Mouse (Mus musculus) MEL (cell line): ENCODE measurements around the gene Ttc25. TPM values are rescaled to one million over a fixed set of nuclear protein-coding genes. Genes with fewer than 3 reads are reported as not detected.

Experiments
- DNase-seq: peaks from one replicate; pipeline ENCODE4 v3.0.0; 2011; ENCODE audit warnings: low read depth, low spot score
- H3K27ac ChIP-seq: 2 replicates; pipeline ENCODE4 v1.5.1; 2012; ENCODE audit warnings: low read depth, mild to moderate bottlenecking, control low read depth, low read length, moderate library complexity; ENCODE audit not compliant: control insufficient read depth
- H3K27me3 ChIP-seq, 2 experiments: fragments of 150-350 bp in 1 of 2; sonication (generic) in 1 of 2; 2 replicates each; pipeline ENCODE4 v1.6.1; 2012; ENCODE audit warnings: low read length in 2 of 2, mild to moderate bottlenecking in 2 of 2, improper control_type of control experiment in 1 of 2, moderate library complexity in 1 of 2; ENCODE audit not compliant: insufficient read depth in 2 of 2, control insufficient read depth in 1 of 2
- H3K36me3 ChIP-seq, 2 experiments: 2 replicates each; pipeline ENCODE4 v1.6.1; 2012 to 2014; ENCODE audit warnings: low read length in 2 of 2, improper control_type of control experiment in 1 of 2, inconsistent platforms in 1 of 2, mild to moderate bottlenecking in 1 of 2; ENCODE audit not compliant: insufficient read depth in 2 of 2, control insufficient read depth in 1 of 2
- H3K4me1 ChIP-seq, 2 experiments: fragments of 150-350 bp in 1 of 2; sonication (generic) in 1 of 2; 2 replicates each; pipeline ENCODE4 v1.6.1; 2012; ENCODE audit warnings: low read length in 2 of 2, improper control_type of control experiment in 1 of 2, mild to moderate bottlenecking in 1 of 2; ENCODE audit not compliant: insufficient read depth in 2 of 2, control insufficient read depth in 1 of 2
- H3K4me3 ChIP-seq, 2 experiments: fragments of 150-350 bp in 1 of 2; sonication (generic) in 1 of 2; 2 replicates each; pipeline ENCODE4 v1.5.1; 2012; ENCODE audit warnings: low read depth in 2 of 2, low read length in 2 of 2, mild to moderate bottlenecking in 2 of 2, moderate library complexity in 2 of 2, control low read depth in 1 of 2, improper control_type of control experiment in 1 of 2; ENCODE audit not compliant: control insufficient read depth in 1 of 2, insufficient read depth in 1 of 2
- H3K79me2 ChIP-seq: 2 replicates; pipeline ENCODE4 v1.6.1; 2012; ENCODE audit warnings: mild to moderate bottlenecking, low read length, moderate library complexity; ENCODE audit not compliant: control insufficient read depth, poor library complexity, insufficient read depth
- H3K9ac ChIP-seq: 2 replicates; pipeline ENCODE4 v1.6.1; 2012; ENCODE audit warnings: low read depth, mild to moderate bottlenecking, control low read depth, low read length, moderate library complexity; ENCODE audit not compliant: control insufficient read depth, poor library complexity, severe bottlenecking
- H3K9me3 ChIP-seq: fragments of 150-350 bp; sonication (generic); replicated peaks from 2 replicates; pipeline ENCODE4 v1.6.1; 2012; ENCODE audit warnings: mild to moderate bottlenecking, low read length, improper control_type of control experiment, moderate library complexity; ENCODE audit not compliant: insufficient read depth
- BHLHE40 ChIP-seq: IDR thresholded peaks from 2 replicates; pipeline ENCODE4 v1.6.1; 2012; ENCODE audit warnings: low read depth, mild to moderate bottlenecking, inconsistent platforms, low read length, improper control_type of control experiment, borderline replicate concordance
- CHD1 ChIP-seq: IDR thresholded peaks from 2 replicates; pipeline ENCODE4 v1.6.1; 2012; ENCODE audit warnings: low read depth, mild to moderate bottlenecking, inconsistent platforms, low read length, improper control_type of control experiment
- CHD2 ChIP-seq: IDR thresholded peaks from 2 replicates; pipeline ENCODE4 v1.6.1; 2011; ENCODE audit warnings: low read length, improper control_type of control experiment
- CTCF ChIP-seq, 3 experiments: IDR thresholded peaks in 2 of 3; conservative IDR thresholded peaks in 1 of 3; 2 replicates each; pipeline ENCODE4 v1.5.1; 2011 to 2012; ENCODE audit warnings: low read length in 3 of 3, low read depth in 2 of 3, mild to moderate bottlenecking in 2 of 3, improper control_type of control experiment in 1 of 3, inconsistent platforms in 1 of 3, mixed read lengths in 1 of 3, moderate library complexity in 1 of 3; ENCODE audit not compliant: control insufficient read depth in 1 of 3, insufficient read depth in 1 of 3, poor library complexity in 1 of 3, severe bottlenecking in 1 of 3
- ELF1 ChIP-seq: IDR thresholded peaks from 2 replicates; pipeline ENCODE4 v1.6.1; 2014; ENCODE audit warnings: low read depth, mild to moderate bottlenecking, inconsistent platforms, low read length, improper control_type of control experiment, moderate library complexity
- EP300 ChIP-seq, 2 experiments: IDR thresholded peaks; 2 replicates each; pipeline ENCODE4 v1.6.1; 2011; ENCODE audit warnings: improper control_type of control experiment in 2 of 2, low read length in 2 of 2, low read depth in 1 of 2, mild to moderate bottlenecking in 1 of 2
- ETS1 ChIP-seq: IDR thresholded peaks from 2 replicates; pipeline ENCODE4 v1.6.1; 2012; ENCODE audit warnings: low read depth, mild to moderate bottlenecking, inconsistent platforms, low read length, improper control_type of control experiment, moderate library complexity
- GABPA ChIP-seq: IDR thresholded peaks from 2 replicates; pipeline ENCODE4 v1.6.1; 2012; ENCODE audit warnings: low read depth, mild to moderate bottlenecking, inconsistent platforms, low read length, improper control_type of control experiment, moderate library complexity
- GATA1 ChIP-seq: IDR thresholded peaks from 2 replicates; pipeline ENCODE4 v1.6.1; 2011; ENCODE audit warnings: low read depth, low read length, improper control_type of control experiment
- HCFC1 ChIP-seq: IDR thresholded peaks from 2 replicates; pipeline ENCODE4 v1.6.1; 2012; ENCODE audit warnings: low read depth, mild to moderate bottlenecking, inconsistent platforms, low read length, improper control_type of control experiment, moderate library complexity
- JUND ChIP-seq: IDR thresholded peaks from 2 replicates; pipeline ENCODE4 v1.6.1; 2011; ENCODE audit warnings: low read depth, mild to moderate bottlenecking, improper control_type of control experiment, low read length
- KAT2A ChIP-seq: conservative IDR thresholded peaks from 2 replicates; pipeline ENCODE4 v1.6.1; 2012; ENCODE audit warnings: low read depth, low read length, improper control_type of control experiment, inconsistent platforms
- MAFK ChIP-seq: IDR thresholded peaks from 2 replicates; pipeline ENCODE4 v1.6.1; 2011; ENCODE audit warnings: low read depth, mild to moderate bottlenecking, low read length, improper control_type of control experiment, borderline replicate concordance
- MAX ChIP-seq: IDR thresholded peaks from 2 replicates; pipeline ENCODE4 v1.6.1; 2011; ENCODE audit warnings: low read length, improper control_type of control experiment
- MAZ ChIP-seq: IDR thresholded peaks from 2 replicates; pipeline ENCODE4 v1.6.1; 2012; ENCODE audit warnings: low read depth, mild to moderate bottlenecking, inconsistent platforms, low read length, improper control_type of control experiment
- MEF2A ChIP-seq: IDR thresholded peaks from 2 replicates; pipeline ENCODE4 v1.6.1; 2014; ENCODE audit warnings: low read depth, mild to moderate bottlenecking, inconsistent platforms, low read length, improper control_type of control experiment; ENCODE audit not compliant: poor library complexity, insufficient replicate concordance, severe bottlenecking; ENCODE audit errors: extremely low read depth
- MXI1 ChIP-seq: IDR thresholded peaks from 2 replicates; pipeline ENCODE4 v1.6.1; 2011; ENCODE audit warnings: mild to moderate bottlenecking, low read depth, low read length, improper control_type of control experiment
- MYB ChIP-seq: IDR thresholded peaks from 2 replicates; pipeline ENCODE4 v1.6.1; 2011; ENCODE audit warnings: mild to moderate bottlenecking, low read depth, low read length, improper control_type of control experiment
- MYC ChIP-seq: IDR thresholded peaks from 2 replicates; pipeline ENCODE4 v1.6.1; 2011; ENCODE audit warnings: low read depth, mild to moderate bottlenecking, low read length, improper control_type of control experiment, moderate library complexity
- NELFE ChIP-seq: IDR thresholded peaks from 2 replicates; pipeline ENCODE4 v1.6.1; 2011; ENCODE audit warnings: low read depth, low read length, improper control_type of control experiment
- NRF1 ChIP-seq: IDR thresholded peaks from 2 replicates; pipeline ENCODE4 v1.6.1; 2014; ENCODE audit warnings: low read depth, mild to moderate bottlenecking, inconsistent platforms, low read length, improper control_type of control experiment, moderate library complexity; ENCODE audit not compliant: poor library complexity, insufficient read depth, severe bottlenecking
- POLR2A ChIP-seq, 2 experiments: IDR thresholded peaks; 2 replicates each; pipeline ENCODE4 v1.6.1; 2011 to 2012; ENCODE audit warnings: low read length in 2 of 2, mild to moderate bottlenecking in 2 of 2, control low read depth in 1 of 2, improper control_type of control experiment in 1 of 2, low read depth in 1 of 2, moderate library complexity in 1 of 2; ENCODE audit not compliant: control insufficient read depth in 1 of 2, insufficient read depth in 1 of 2, poor library complexity in 1 of 2
- POLR2AphosphoS2 ChIP-seq: IDR thresholded peaks from 2 replicates; pipeline ENCODE4 v1.6.1; 2011; ENCODE audit warnings: low read length, improper control_type of control experiment
- POLR2AphosphoS5 ChIP-seq: IDR thresholded peaks from 2 replicates; pipeline ENCODE4 v1.6.1; 2012; ENCODE audit warnings: low read depth, borderline replicate concordance, mild to moderate bottlenecking, inconsistent platforms, low read length, moderate library complexity, mixed read lengths
- RAD21 ChIP-seq: IDR thresholded peaks from 2 replicates; pipeline ENCODE4 v1.6.1; 2011; ENCODE audit warnings: mild to moderate bottlenecking, low read depth, low read length, improper control_type of control experiment
- RCOR1 ChIP-seq: IDR thresholded peaks from 2 replicates; pipeline ENCODE4 v1.6.1; 2012; ENCODE audit warnings: low read depth, mild to moderate bottlenecking, inconsistent platforms, low read length, improper control_type of control experiment
- SIN3A ChIP-seq: IDR thresholded peaks from 2 replicates; pipeline ENCODE4 v1.6.1; 2012; ENCODE audit warnings: low read length, improper control_type of control experiment, inconsistent platforms
- SMC3 ChIP-seq: IDR thresholded peaks from 2 replicates; pipeline ENCODE4 v1.6.1; 2011; ENCODE audit warnings: low read depth, low read length, improper control_type of control experiment
- TAL1 ChIP-seq: IDR thresholded peaks from 2 replicates; pipeline ENCODE4 v1.6.1; 2012; ENCODE audit warnings: mild to moderate bottlenecking, inconsistent platforms, low read length, moderate library complexity, mixed read lengths
- TBP ChIP-seq: IDR thresholded peaks from 2 replicates; pipeline ENCODE4 v1.8.0; 2011; ENCODE audit warnings: low read depth, low read length, improper control_type of control experiment
- TCF12 ChIP-seq: IDR thresholded peaks from 2 replicates; pipeline ENCODE4 v1.6.1; 2014; ENCODE audit warnings: low read depth, mild to moderate bottlenecking, inconsistent platforms, low read length, improper control_type of control experiment, moderate library complexity
- UBTF ChIP-seq: IDR thresholded peaks from 2 replicates; pipeline ENCODE4 v1.6.1; 2012; ENCODE audit warnings: low read depth, mild to moderate bottlenecking, inconsistent platforms, low read length, improper control_type of control experiment, moderate library complexity, borderline replicate concordance; ENCODE audit not compliant: insufficient read depth
- USF1 ChIP-seq: IDR thresholded peaks from 2 replicates; pipeline ENCODE4 v1.6.1; 2014; ENCODE audit warnings: low read depth, mild to moderate bottlenecking, inconsistent platforms, low read length, improper control_type of control experiment, moderate library complexity
- USF2 ChIP-seq, 2 experiments: IDR thresholded peaks; 2 replicates each; pipeline ENCODE4 v1.6.1; 2011 to 2012; ENCODE audit warnings: improper control_type of control experiment in 2 of 2, low read length in 2 of 2, borderline replicate concordance in 1 of 2, inconsistent platforms in 1 of 2, low read depth in 1 of 2, mild to moderate bottlenecking in 1 of 2; ENCODE audit not compliant: insufficient read depth in 1 of 2
- ZC3H11A ChIP-seq: IDR thresholded peaks from 2 replicates; pipeline ENCODE4 v1.6.1; 2012; ENCODE audit warnings: low read depth, mild to moderate bottlenecking, inconsistent platforms, low read length, improper control_type of control experiment
- ZKSCAN1 ChIP-seq: IDR thresholded peaks from 2 replicates; pipeline ENCODE4 v1.6.1; 2012; ENCODE audit warnings: low read depth, mild to moderate bottlenecking, inconsistent platforms, low read length, improper control_type of control experiment, moderate library complexity
- ZMIZ1 ChIP-seq: IDR thresholded peaks from 2 replicates; pipeline ENCODE4 v1.6.1; 2012; ENCODE audit warnings: low read depth, mild to moderate bottlenecking, inconsistent platforms, low read length, improper control_type of control experiment, moderate library complexity
- ZNF384 ChIP-seq: IDR thresholded peaks from 2 replicates; pipeline ENCODE4 v1.6.1; 2012; ENCODE audit warnings: low read depth, mild to moderate bottlenecking, inconsistent platforms, low read length, improper control_type of control experiment
- polyA plus RNA-seq, 2 experiments: library from polyadenylated mRNA; stranded (reverse) in 1 of 2; unstranded in 1 of 2; fragments of >175 nt in 1 of 2; fragments of >200 nt in 1 of 2; gene quantifications; 2 replicates each; pipeline versions ENCODE4 v1.2.1 to v1.2.4; 2012; ENCODE audit warnings: low replicate concordance in 2 of 2, low read depth in 1 of 2; ENCODE audit not compliant: insufficient read length in 2 of 2, insufficient read depth in 1 of 2, missing spikeins in 1 of 2
- total RNA-seq: library from RNA; depleted of rRNA; stranded (reverse); fragments of 300-350 nt; gene quantifications from 2 replicates; pipeline ENCODE4 v1.2.3, GENCODE M21; 2012

Gene Ttc25
- total and polyA plus RNA-seq, 3 experiments, result 0.46 to 0.92 TPM; not detected in 1

GRCm38 (mm10) chr11:100548141-100548540 lies 2.7 kb downstream of the Ttc25 start:
- Histone ChIP-seq H3K27me3 (no peaks in the 10 kb centered on the region), H3K79me2 (peaks cover 1% of the 10 kb centered on the region; the same call in 1 of the 2 replicates), H3K27ac (no peak overlapping the region), H3K4me3 (no peak overlapping the region), H3K4me1 (peaks cover 11 to 44% of the 10 kb centered on the region in 2 experiments), H3K9ac (no peak overlapping the region), H3K36me3 (peaks cover 0 to 24% of the 10 kb centered on the region in 2 experiments; a peak in 2 of 4 replicates), H3K9me3 (no peaks in the 10 kb centered on the region)
- peak; percentile 59 for DNase-seq
- TF ChIP-seq SIN3A (peak; percentile 37; the same call in 1 of the 2 replicates), MEF2A (no peak), JUND (no peak), CHD1 (no peak), POLR2AphosphoS5 (no peak), HCFC1 (no peak), MAZ (0 out of 2 replicates have a peak, but pooled peaks have one; percentile 32), MXI1 (no peak), CTCF (IDR thresholded peaks at IDR 0.05 in 2 of 3, conservative IDR thresholded peaks at IDR 0.05 in 1 of 3; ENCODE audit: control insufficient read depth in 1 of 3, insufficient read depth in 1 of 3, low read depth in 2 of 3, low read length in 3 of 3, poor library complexity in 1 of 3, severe bottlenecking in 1 of 3) (no peak), ZNF384 (no peak), EP300 (IDR thresholded peaks at IDR 0.05; ENCODE audit: low read depth in 1 of 2, low read length in 2 of 2) (peak; percentile 12 to 51; a peak in 1 of 4 replicates), MAX (no peak), ZMIZ1 (no peak), TCF12 (no peak), GATA1 (peak; percentile 28; the same call in 1 of the 2 replicates), GABPA (no peak), USF2 (IDR thresholded peaks at IDR 0.05; ENCODE audit: borderline replicate concordance in 1 of 2, insufficient read depth in 1 of 2, low read depth in 1 of 2, low read length in 2 of 2) (no peak), UBTF (no peak), BHLHE40 (no peak), POLR2AphosphoS2 (no peak), KAT2A (no peak), MAFK (no peak), ETS1 (peak; percentile 42; the same call in 1 of the 2 replicates), SMC3 (no peak), RCOR1 (peak; percentile 52; the same call in 1 of the 2 replicates), POLR2A (IDR thresholded peaks at IDR 0.05; ENCODE audit: control insufficient read depth in 1 of 2, insufficient read depth in 1 of 2, low read depth in 1 of 2, low read length in 2 of 2, poor library complexity in 1 of 2) (no peak), NRF1 (no peak), CHD2 (no peak), NELFE (no peak), MYB (no peak), MYC (no peak), RAD21 (no peak), USF1 (no peak), ZKSCAN1 (no peak), TBP (no peak), ZC3H11A (no peak), TAL1 (no peak), ELF1 (peak; percentile 8; the same call in 1 of the 2 replicates)
